Mouse (Mus musculus): ENCODE measurements around the gene Accsl. TPM values are rescaled to one million over a fixed set of nuclear protein-coding genes. Genes with fewer than 3 reads are reported as not detected.

Accsl gene
- polyA plus RNA-seq (2012): not detected in 2 replicates

DNA sequence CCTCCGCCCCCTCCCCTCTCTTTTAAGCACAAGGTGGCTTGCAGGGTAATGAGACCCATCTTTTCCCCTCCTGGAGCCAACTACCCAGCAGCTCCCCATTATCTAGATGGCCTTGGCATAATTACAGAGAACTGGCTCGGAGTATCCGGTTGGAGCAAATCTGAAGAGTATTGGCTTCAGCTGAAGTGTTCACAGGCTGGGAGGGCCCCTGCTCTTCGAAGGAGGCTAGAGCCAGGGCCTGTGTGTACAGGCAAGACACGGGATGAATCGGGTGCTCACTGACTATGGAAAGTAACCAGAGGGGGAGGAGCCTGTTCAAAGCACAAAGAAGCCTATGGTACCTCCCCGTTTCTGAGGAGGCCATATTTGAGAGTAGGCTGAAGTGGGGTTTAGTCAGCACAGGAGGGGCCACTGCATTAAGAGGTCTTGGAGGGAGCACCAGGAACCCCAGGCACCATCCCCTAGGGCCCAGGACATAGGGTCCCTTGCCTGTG is at the start of gene Accsl:
Accsl (minus strand) TSS at position 51 of the 494 bp plus-strand sequence.

DNA sequence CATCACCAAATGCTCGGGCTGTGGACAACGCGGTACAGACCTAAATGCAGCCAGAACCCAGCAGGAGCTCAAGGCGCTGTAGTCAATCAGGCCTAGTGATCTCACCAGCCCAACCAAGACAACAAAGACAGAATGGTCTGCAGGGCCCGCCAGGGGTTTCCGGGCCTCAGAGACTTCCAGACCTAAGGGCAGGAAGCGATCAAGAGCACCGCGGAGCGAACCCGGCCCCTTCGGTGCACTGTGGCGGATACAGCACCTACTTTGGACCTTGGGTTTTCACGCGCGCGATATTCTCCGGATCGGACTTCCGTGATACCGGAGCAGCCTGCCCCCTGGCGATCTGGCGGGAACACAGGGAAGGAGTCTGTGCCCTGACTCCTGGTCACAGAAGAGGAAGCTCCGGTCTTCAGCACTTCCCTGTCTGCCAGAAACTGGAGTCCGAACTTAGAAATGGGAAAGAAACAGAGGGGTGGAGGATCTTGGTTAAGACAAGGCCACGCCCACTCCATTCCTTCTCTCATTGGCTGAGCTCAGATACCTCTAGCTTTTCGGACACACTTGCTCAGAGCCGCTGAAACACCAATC is 19.4 kb downstream of the Accsl start, which contains the start of gene Accs:
Accs (minus strand) TSS at position 439 of the 585 bp plus-strand sequence.

DNA sequence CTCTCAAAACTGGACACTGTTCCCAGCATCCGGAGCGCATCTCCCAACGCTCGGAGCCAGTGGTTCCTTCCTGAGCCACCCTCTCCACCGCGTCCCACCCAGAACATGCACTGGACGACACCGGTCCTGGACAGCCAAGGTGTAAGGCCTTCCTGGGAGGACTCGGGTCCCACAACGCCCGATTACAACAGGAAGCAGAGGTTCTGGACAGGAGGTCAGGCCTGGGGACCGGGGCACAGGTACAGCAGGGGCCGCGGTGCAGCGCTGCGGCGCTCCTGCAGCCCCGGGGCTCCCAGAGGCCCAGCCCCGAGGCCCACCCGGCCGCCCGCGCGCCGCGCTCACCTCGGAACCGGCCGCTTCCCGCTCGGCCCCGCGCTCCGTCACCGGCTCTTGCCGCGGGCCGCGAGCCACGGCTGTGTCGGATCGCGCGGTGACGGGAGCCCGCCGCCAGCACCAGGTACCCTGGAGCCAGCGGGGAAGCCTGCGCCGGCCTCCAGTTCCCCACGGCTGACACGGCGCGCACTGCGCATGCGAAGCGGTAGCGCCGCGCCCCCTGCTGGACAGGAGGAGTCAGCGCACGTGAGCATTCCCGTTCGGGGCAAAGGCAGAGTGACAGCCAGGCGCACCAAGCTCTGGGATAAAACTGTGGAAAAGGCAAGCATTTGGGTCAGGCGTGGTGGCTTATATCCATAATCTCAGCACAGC is 46.8 kb downstream of the Accsl start, which contains the start of gene Ext2:
Ext2 (minus strand) TSS at position 524 of the 705 bp plus-strand sequence.

Other genes starting within 250 kb of the Accsl start
- not detected in 2 replicates for gene Alx4, start 226.8 kb downstream of the Accsl start, polyA plus RNA-seq (2012)
- 42.9 and 45.3 TPM in 2 replicates for gene Ext2, start 46.6 kb downstream of the Accsl start, polyA plus RNA-seq (2012)
- 13.6 and 15.0 TPM in 2 replicates for gene Accs, start 19.2 kb downstream of the Accsl start, polyA plus RNA-seq (2012)
- gene Gm13889, start 88.0 kb upstream of the Accsl start, polyA plus RNA-seq (2012): 1.8 and 2.3 TPM in 2 replicates
- not detected in 2 replicates for gene Gm27027, start 127.2 kb upstream of the Accsl start, polyA plus RNA-seq (2012)
- 34.0 and 39.9 TPM in 2 replicates for gene Alkbh3, start 141.7 kb upstream of the Accsl start, polyA plus RNA-seq (2012)

All from megakaryocyte-erythroid progenitor cell, adult 5 weeks (primary cell).